Mouse (Mus musculus) midbrain, embryonic 13.5 days (tissue): ENCODE results near the gene Lamc3. TPM values are rescaled to one million over a fixed set of nuclear protein-coding genes. Genes with fewer than 3 reads are reported as not detected.
A peak's percentile ranks its signal among the peaks of the same experiment; 100 is the strongest.

Experiments
- ATAC-seq: fragments of 200-750 bp; cut with Nextera tagmentation; 2 replicates; pipeline ENCODE4 v1.8.0; 2017; ENCODE audit warnings: mild to moderate bottlenecking, moderate TSS enrichment, moderate library complexity
- H3K27ac ChIP-seq: fragments of 300-500 bp; sonication (generic); 2 replicates; pipeline ENCODE4 v1.5.1; 2015; ENCODE audit warnings: inconsistent platforms, mild to moderate bottlenecking, moderate library complexity
- H3K27me3 ChIP-seq: fragments of 300-500 bp; sonication (generic); 2 replicates; pipeline ENCODE4 v1.6.1; 2015; ENCODE audit warnings: mild to moderate bottlenecking, inconsistent platforms
- H3K36me3 ChIP-seq: fragments of 300-500 bp; sonication (generic); 2 replicates; pipeline ENCODE4 v1.6.1; 2015; ENCODE audit warnings: mild to moderate bottlenecking, inconsistent platforms
- H3K4me1 ChIP-seq: fragments of 300-500 bp; sonication (generic); replicated peaks from 2 replicates; pipeline ENCODE4 v1.6.1; 2015; ENCODE audit warnings: inconsistent platforms
- H3K4me2 ChIP-seq: fragments of 300-500 bp; sonication (generic); replicated peaks from 2 replicates; pipeline ENCODE4 v1.6.1; 2015; ENCODE audit warnings: moderate library complexity, mild to moderate bottlenecking, inconsistent platforms
- H3K4me3 ChIP-seq: fragments of 300-500 bp; sonication (generic); replicated peaks from 2 replicates; pipeline ENCODE4 v1.5.1; 2015; ENCODE audit warnings: mild to moderate bottlenecking, inconsistent platforms
- H3K9ac ChIP-seq: fragments of 300-500 bp; sonication (generic); replicated peaks from 2 replicates; pipeline ENCODE4 v1.6.1; 2015; ENCODE audit warnings: mild to moderate bottlenecking, inconsistent platforms
- H3K9me3 ChIP-seq: fragments of 300-500 bp; sonication (generic); 2 replicates; pipeline ENCODE4 v1.6.1; 2016; ENCODE audit warnings: mild to moderate bottlenecking, inconsistent platforms
- WGBS: fragments of 180-500 bp; shearing (Covaris S2); methylation state at CpG from one replicate; pipeline ENCODE4 v1.1.7; 2015; 5-methylcytosine and 5-hydroxymethylcytosine counted together
- polyA plus RNA-seq: library from polyadenylated mRNA; unstranded; fragments of >200 nt; fragmentation: Nextera tagmentation; extraction: Ambion mirVana; gene quantifications from 2 replicates; pipeline ENCODE4 v1.2.1, GENCODE M21; 2015

Gene Lamc3
- polyA plus RNA-seq, 1 experiment from 2014 or later, result 6.8 TPM

- Histone ChIP-seq H3K9me3 (no peaks in the 10 kb centered on the region), H3K4me3 (no peak overlapping the region), H3K27me3 (peaks cover 76% of the 10 kb centered on the region), H3K4me1 (peaks cover 21% of the 10 kb centered on the region), H3K36me3 (no peaks in the 10 kb centered on the region), H3K27ac (no peak overlapping the region), H3K4me2 (no peak overlapping the region), H3K9ac (no peak overlapping the region)
- 25% methylated on average over 4 of the region's 4 CpGs for whole genome bisulfite sequencing
- ATAC-seq, result 0 out of 2 replicates have a peak, but pooled peaks have one; percentile 18
These were observed 4.0 kb upstream of the Lamc3 start for GRCm38 (mm10) chr2:31883061-31883460.

- Histone ChIP-seq H3K4me2 (no peak overlapping the region), H3K9ac (no peak overlapping the region), H3K36me3 (no peaks in the 10 kb centered on the region), H3K4me3 (no peak overlapping the region), H3K9me3 (no peaks in the 10 kb centered on the region), H3K27ac (no peak overlapping the region), H3K4me1 (peaks cover 21% of the 10 kb centered on the region), H3K27me3 (peaks cover 93% of the 10 kb centered on the region)
- no peak for ATAC-seq
- 31% methylated on average over 6 of the region's 6 CpGs for WGBS
These were observed 2.3 kb upstream of the Lamc3 start for GRCm38 (mm10) chr2:31884806-31885205.

- H3K4me2 ChIP-seq, result no peak overlapping the region; the same call in 1 of the 2 replicates
- peaks cover 64% of the 10 kb centered on the region for H3K27me3 ChIP-seq
- H3K9ac ChIP-seq, result no peak overlapping the region
- H3K36me3 ChIP-seq, result no peaks in the 10 kb centered on the region
- 65% methylated on average over 1 of the region's 1 CpGs for WGBS
- no peaks in the 10 kb centered on the region for H3K9me3 ChIP-seq
- H3K4me3 ChIP-seq, result no peak overlapping the region
- ATAC-seq, result no peak
- H3K4me1 ChIP-seq, result peaks cover 7% of the 10 kb centered on the region
- no peak overlapping the region for H3K27ac ChIP-seq
These were observed 1.8 kb downstream of the Lamc3 start for GRCm38 (mm10) chr2:31888871-31889270.

GRCm38 (mm10) chr2:31891219-31891618 is 4.1 kb downstream of the Lamc3 start:
- Histone ChIP-seq H3K4me3 (no peak overlapping the region), H3K4me1 (peaks cover 16% of the 10 kb centered on the region), H3K9me3 (no peaks in the 10 kb centered on the region), H3K9ac (no peak overlapping the region), H3K36me3 (no peaks in the 10 kb centered on the region), H3K4me2 (no peak overlapping the region), H3K27ac (no peak overlapping the region), H3K27me3 (peaks cover 41% of the 10 kb centered on the region)
- no peak for ATAC-seq
- 89% methylated on average over 2 of the region's 2 CpGs for WGBS

- H3K9me3 ChIP-seq, result no peaks in the 10 kb centered on the region
- no peak overlapping the region for H3K9ac ChIP-seq
- ATAC-seq, result no peak
- no peak overlapping the region for H3K27ac ChIP-seq
- H3K4me1 ChIP-seq, result peaks cover 10% of the 10 kb centered on the region; the same call in 1 of the 2 replicates
- H3K4me3 ChIP-seq, result no peak overlapping the region
- WGBS, result 87% methylated on average over 10 of the region's 10 CpGs
- no peaks in the 10 kb centered on the region for H3K36me3 ChIP-seq
- peaks cover 22% of the 10 kb centered on the region for H3K27me3 ChIP-seq
- no peak overlapping the region for H3K4me2 ChIP-seq
These were observed 6.1 kb downstream of the Lamc3 start for GRCm38 (mm10) chr2:31893110-31893669.

DNA sequence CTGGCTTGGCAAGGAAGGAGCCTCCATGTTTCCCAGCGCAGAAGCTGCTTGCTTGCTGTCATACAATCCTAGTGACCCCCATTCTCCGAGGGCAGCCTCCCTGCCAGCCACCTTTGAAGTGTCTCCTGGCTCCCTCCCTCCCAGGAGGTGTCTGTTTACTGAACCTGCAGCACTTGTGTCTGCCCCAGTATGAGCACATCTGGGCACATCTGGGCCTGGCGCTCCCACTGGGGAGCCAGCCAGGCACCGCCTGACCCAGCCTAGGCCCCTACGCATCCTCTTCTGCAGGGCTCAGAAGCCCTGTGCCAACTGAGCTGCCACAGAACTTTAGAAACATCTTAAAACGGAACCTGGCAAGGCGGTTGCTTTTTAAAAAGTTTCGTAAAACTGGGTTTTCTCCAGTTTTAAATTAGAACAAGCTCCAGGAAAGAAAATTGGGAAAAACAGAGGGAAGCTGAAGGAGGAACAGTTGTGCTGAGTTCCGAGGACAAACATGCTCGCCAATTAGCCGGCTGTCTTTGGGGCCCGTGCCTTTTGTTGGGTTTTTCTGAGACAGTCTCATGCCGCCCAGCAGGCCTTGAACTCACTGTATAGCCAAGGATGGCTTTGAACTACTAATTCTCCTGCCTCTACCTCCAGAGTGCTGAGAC is 7.3 kb downstream of the Lamc3 start:
- 60% methylated on average over 13 of the region's 13 CpGs for WGBS
- H3K9ac ChIP-seq, result no peak overlapping the region
- no peak overlapping the region for H3K4me2 ChIP-seq
- ATAC-seq, result no peak
- peaks cover 10% of the 10 kb centered on the region for H3K4me1 ChIP-seq
- no peak overlapping the region for H3K27ac ChIP-seq
- no peaks in the 10 kb centered on the region for H3K9me3 ChIP-seq
- H3K4me3 ChIP-seq, result no peak overlapping the region
- peaks cover 10% of the 10 kb centered on the region; the same call in 1 of the 2 replicates for H3K27me3 ChIP-seq
- no peaks in the 10 kb centered on the region for H3K36me3 ChIP-seq

DNA sequence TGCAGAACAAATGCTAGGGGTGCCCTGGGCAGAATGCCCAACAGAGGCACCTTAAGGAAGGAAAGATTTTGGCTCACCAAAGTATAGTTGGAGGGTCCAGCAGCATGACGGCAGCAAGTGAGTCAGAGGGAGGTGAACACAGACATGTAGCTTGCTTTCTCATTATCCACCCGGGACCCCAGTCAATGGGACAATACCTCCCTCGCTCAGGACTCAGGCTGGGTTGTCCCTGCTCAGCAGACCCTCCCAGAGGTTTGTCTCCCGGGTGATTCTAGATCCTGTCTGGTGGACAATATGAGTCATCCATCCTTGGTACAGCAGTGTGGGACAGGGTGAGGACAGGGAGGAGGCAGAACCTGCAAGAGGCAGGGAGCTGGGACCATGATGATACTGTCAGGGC is 13.8 kb downstream of the Lamc3 start:
- Histone ChIP-seq H3K27ac (no peak overlapping the region), H3K4me3 (no peak overlapping the region), H3K27me3 (0 out of 2 replicates have a peak, but pooled peaks cover 4% of the 10 kb centered on the region), H3K9ac (no peak overlapping the region), H3K9me3 (no peaks in the 10 kb centered on the region), H3K4me1 (peaks cover 22% of the 10 kb centered on the region), H3K36me3 (no peaks in the 10 kb centered on the region), H3K4me2 (no peak overlapping the region)
- WGBS, result 67% methylated on average over 4 of the region's 4 CpGs
- ATAC-seq, result no peak

GRCm38 (mm10) chr2:31901659-31902362 is 14.7 kb downstream of the Lamc3 start:
- Histone ChIP-seq H3K27ac (no peak overlapping the region), H3K4me1 (peaks cover 22% of the 10 kb centered on the region), H3K27me3 (0 out of 2 replicates have a peak, but pooled peaks cover 4% of the 10 kb centered on the region), H3K9me3 (no peaks in the 10 kb centered on the region), H3K9ac (no peak overlapping the region), H3K4me3 (no peak overlapping the region), H3K4me2 (no peak overlapping the region), H3K36me3 (no peaks in the 10 kb centered on the region)
- no peak for ATAC-seq
- 69% methylated on average over 4 of the region's 4 CpGs for WGBS

GRCm38 (mm10) chr2:31904089-31904488 is 17.0 kb downstream of the Lamc3 start:
- no peak overlapping the region for H3K4me3 ChIP-seq
- no peak overlapping the region for H3K4me2 ChIP-seq
- WGBS, result 13% methylated on average over 6 of the region's 6 CpGs
- peak; percentile 10; the same call in 1 of the 2 replicates for ATAC-seq
- H3K27me3 ChIP-seq, result 0 out of 2 replicates have a peak, but pooled peaks cover 4% of the 10 kb centered on the region
- H3K9ac ChIP-seq, result no peak overlapping the region
- H3K27ac ChIP-seq, result no peak overlapping the region
- no peaks in the 10 kb centered on the region for H3K36me3 ChIP-seq
- no peaks in the 10 kb centered on the region for H3K9me3 ChIP-seq
- peaks cover 22% of the 10 kb centered on the region for H3K4me1 ChIP-seq

DNA sequence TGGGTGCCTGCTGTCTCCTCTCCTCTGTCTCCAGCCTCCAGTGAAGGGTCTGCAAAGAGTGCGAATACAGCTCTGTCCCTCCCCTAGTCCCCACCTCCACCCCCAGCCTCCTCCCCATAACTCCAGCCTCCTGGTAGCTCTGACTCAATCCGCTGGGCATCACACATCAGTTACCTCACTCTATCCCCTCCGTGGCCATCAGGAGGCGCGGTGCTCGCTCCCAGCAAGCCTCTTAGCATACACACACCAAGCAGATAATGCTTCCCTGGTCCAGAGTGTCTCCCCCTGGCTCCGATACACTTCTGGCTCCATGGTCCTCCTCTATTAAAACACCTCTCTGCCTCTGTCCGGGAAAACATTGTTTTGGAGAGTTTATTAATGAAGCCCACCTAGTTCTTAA is 17.5 kb downstream of the Lamc3 start:
- H3K4me3 ChIP-seq, result no peak overlapping the region
- H3K9ac ChIP-seq, result no peak overlapping the region
- H3K9me3 ChIP-seq, result no peaks in the 10 kb centered on the region
- no peak overlapping the region for H3K27ac ChIP-seq
- WGBS, result 10% methylated on average over 8 of the region's 8 CpGs
- 0 out of 2 replicates have a peak, but pooled peaks cover 4% of the 10 kb centered on the region for H3K27me3 ChIP-seq
- no peak overlapping the region for H3K4me2 ChIP-seq
- no peaks in the 10 kb centered on the region for H3K36me3 ChIP-seq
- H3K4me1 ChIP-seq, result peaks cover 19% of the 10 kb centered on the region
- peak; percentile 9; the same call in 1 of the 2 replicates for ATAC-seq

GRCm38 (mm10) chr2:31905682-31906081 is 18.6 kb downstream of the Lamc3 start:
- WGBS, result 53% methylated on average over 9 of the region's 9 CpGs
- H3K9ac ChIP-seq, result no peak overlapping the region
- ATAC-seq, result no peak

DNA sequence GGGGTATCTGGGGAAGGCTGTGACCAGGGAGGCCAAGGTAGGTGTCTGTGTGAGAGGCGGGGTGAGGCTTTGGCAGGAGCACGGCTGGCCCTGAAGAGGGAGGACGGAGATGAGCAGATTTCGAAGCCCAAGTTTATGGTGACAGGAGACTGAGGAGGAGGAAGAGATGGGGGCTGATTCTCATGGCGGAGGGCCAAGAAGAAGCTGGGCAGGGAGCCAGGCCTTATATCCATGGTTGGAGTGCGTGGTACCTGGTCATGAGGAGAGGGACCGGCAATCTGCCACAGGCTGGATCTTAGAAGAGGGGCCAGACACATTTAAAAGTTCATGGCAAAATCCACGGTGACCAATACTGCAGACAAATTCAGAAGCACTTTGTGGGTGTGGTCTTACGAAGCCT is 19.3 kb downstream of the Lamc3 start:
- H3K4me2 ChIP-seq, result no peak overlapping the region
- H3K9ac ChIP-seq, result no peak overlapping the region
- H3K4me3 ChIP-seq, result no peak overlapping the region
- no peak for ATAC-seq
- no peaks in the 10 kb centered on the region for H3K36me3 ChIP-seq
- peaks cover 11% of the 10 kb centered on the region for H3K4me1 ChIP-seq
- H3K27me3 ChIP-seq, result 0 out of 2 replicates have a peak, but pooled peaks cover 4% of the 10 kb centered on the region
- H3K9me3 ChIP-seq, result no peaks in the 10 kb centered on the region
- WGBS, result 91% methylated on average over 9 of the region's 9 CpGs
- no peak overlapping the region for H3K27ac ChIP-seq

More at GRCm38 (mm10) chr2:31905682-31906081, 18.6 kb downstream of the Lamc3 start:
- Histone ChIP-seq H3K4me1 (peaks cover 11% of the 10 kb centered on the region), H3K27ac (no peak overlapping the region), H3K27me3 (0 out of 2 replicates have a peak, but pooled peaks cover 4% of the 10 kb centered on the region), H3K36me3 (no peaks in the 10 kb centered on the region), H3K4me3 (no peak overlapping the region), H3K9me3 (no peaks in the 10 kb centered on the region), H3K4me2 (no peak overlapping the region)
